Mouse (Mus musculus) bone marrow, adult 2 months (tissue): ENCODE data around the gene Samd14. TPM values are rescaled to one million over a fixed set of nuclear protein-coding genes. Genes with fewer than 3 reads are reported as not detected.

Source experiments
- H3K27ac ChIP-seq: fragments of 200-500 bp; 2 replicates; pipeline ENCODE4 v1.5.1; 2012; ENCODE audit warnings: low read depth, mild to moderate bottlenecking, control low read depth, inconsistent platforms, low read length; ENCODE audit not compliant: control insufficient read depth, poor library complexity, insufficient read depth
- H3K4me1 ChIP-seq: fragments of 200-500 bp; 2 replicates; pipeline ENCODE4 v1.6.1; 2011; ENCODE audit warnings: low read length; ENCODE audit not compliant: control insufficient read depth, insufficient read depth
- H3K4me3 ChIP-seq: fragments of 200-500 bp; replicated peaks from 2 replicates; pipeline ENCODE3; 2011; ENCODE audit warnings: mild to moderate bottlenecking, low read depth, low read length, control low read depth; ENCODE audit not compliant: control insufficient read depth
- CTCF ChIP-seq: fragments of 200-500 bp; IDR thresholded peaks from 2 replicates; pipeline ENCODE4 v1.5.1; 2011; ENCODE audit warnings: low read length, control low read depth; ENCODE audit not compliant: control insufficient read depth, insufficient read depth
- POLR2A ChIP-seq: fragments of 200-500 bp; IDR thresholded peaks from 2 replicates; pipeline ENCODE4 v1.6.1; 2011; ENCODE audit warnings: low read depth, mild to moderate bottlenecking, control low read depth, low read length, borderline replicate concordance; ENCODE audit not compliant: control insufficient read depth
- WGBS: fragments of 180-500 bp; shearing (Covaris S2); methylation state at CpG from one replicate; pipeline ENCODE4 v1.1.7; 2018; 5-methylcytosine and 5-hydroxymethylcytosine counted together
- polyA plus RNA-seq: library from polyadenylated mRNA; stranded (reverse); fragments of >200 nt; gene quantifications from 2 replicates; pipeline ENCODE4 v1.2.4, GENCODE M21; 2011; ENCODE audit warnings: low replicate concordance; ENCODE audit not compliant: missing spikeins, insufficient read depth, insufficient read length

Samd14 gene
- polyA plus RNA-seq, 1 experiment: 80.3 TPM

DNA sequence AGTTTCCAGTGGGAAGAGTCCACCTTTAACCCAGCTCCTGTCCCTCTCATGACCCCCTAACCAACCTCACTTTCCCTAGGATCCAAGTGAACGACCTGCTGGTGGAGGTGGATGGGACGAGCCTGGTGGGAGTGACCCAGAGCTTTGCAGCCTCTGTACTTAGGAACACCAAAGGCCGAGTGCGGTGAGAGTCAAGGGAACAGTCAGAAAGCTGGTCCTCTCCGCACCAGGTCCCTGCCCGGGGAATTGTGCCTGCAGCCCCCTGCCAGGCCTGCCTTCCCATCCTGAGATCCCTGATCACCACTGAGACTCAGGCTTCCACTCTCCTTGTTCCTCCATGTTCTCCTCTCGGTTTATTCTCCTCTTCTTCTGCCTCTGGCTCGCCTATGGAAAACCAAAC is 9.6 kb upstream of the Samd14 start:
- Histone ChIP-seq H3K27ac (peak overlapping the region; percentile 29), H3K4me1 (peaks cover 12% of the 10 kb centered on the region), H3K4me3 (no peak overlapping the region)
- WGBS: 36% methylated on average over 8 of the region's 8 CpGs
- TF ChIP-seq CTCF: no peak
- no peak for TF ChIP-seq POLR2A

DNA sequence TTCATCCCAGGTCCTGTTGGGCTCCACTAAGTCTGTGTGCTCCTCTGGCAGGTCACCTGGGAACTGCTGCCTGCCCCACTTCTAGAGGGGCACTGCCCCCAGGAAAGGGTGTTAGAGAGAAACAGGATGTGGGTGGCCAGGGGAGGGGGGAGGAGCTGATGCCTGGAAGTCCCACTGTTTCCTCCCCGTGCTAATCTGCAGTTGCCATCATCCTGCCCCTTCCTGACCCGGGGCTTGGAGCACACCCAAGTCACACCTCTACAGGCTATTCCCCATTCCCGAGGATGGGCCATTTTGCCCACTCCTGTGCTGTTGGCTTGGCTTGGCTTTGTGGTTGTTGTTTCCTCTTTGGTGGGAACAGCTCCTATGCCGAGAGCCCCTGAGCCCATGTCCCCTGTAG is 9.1 kb upstream of the Samd14 start:
- TF ChIP-seq CTCF (no peak), POLR2A (no peak)
- 2% methylated on average over 4 of the region's 4 CpGs for WGBS
- peaks cover 10% of the 10 kb centered on the region for H3K4me1 ChIP-seq
- no peak overlapping the region for H3K4me3 ChIP-seq
- peak overlapping the region; percentile 29 for H3K27ac ChIP-seq

DNA sequence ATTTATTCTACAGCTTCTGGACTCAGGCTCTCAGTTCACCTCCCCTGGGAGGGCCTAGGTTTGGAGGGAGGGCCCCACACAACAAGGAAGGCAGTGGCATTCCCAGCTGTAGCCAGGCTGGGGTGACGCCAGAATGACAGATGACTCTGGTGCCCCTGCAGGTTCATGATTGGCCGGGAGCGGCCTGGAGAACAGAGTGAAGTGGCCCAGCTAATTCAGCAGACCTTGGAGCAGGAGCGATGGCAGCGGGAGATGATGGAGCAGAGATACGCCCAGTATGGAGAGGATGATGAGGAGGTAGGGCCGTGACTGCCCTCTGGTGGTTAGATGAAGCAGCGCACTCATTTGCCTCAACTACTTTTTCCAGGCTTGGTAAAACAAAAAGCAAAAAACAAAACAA is 8.6 kb upstream of the Samd14 start:
- no peak for TF ChIP-seq POLR2A
- TF ChIP-seq CTCF: peak; percentile 98
- WGBS: 4% methylated on average over 8 of the region's 8 CpGs
- peaks cover 8% of the 10 kb centered on the region for H3K4me1 ChIP-seq
- H3K27ac ChIP-seq: peak overlapping the region; percentile 12; the same call in 1 of the 2 replicates
- no peak overlapping the region for H3K4me3 ChIP-seq

DNA sequence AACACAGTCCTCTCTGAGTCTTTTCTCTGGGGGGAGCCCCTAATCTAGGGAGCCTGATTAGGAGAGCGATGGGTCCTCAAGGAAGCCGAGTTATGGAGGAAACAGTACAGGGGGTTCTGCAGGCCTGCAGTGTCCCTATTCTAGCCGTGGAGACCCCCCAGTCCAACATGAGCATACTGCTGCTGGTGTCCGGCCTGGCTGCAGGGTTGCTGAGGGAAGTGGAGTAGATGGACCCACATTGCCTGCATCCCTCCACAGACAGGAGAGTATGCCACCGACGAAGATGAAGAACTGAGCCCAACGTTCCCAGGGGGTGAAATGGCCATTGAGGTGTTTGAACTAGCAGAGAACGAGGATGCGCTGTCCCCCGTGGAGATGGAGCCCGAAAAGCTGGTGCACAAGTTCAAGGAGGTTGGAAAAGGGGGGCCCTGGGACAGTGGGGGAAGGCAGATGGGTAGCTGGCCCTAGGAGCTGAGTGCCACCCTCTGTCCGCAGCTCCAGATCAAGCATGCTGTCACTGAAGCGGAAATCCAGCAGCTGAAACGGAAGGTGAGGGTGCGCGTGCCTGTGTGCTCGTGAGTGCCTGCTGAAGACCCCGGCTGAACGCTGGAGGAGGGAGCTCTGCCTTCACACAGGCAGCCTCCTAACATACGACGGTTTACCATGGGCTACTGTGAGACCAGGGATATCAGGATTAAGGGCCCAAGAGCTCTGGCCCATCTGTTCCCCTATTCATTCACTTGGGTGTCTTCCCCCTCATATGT is 7.9 kb upstream of the Samd14 start:
- TF ChIP-seq CTCF: no peak
- TF ChIP-seq POLR2A: no peak
- Histone ChIP-seq H3K4me3 (no peak overlapping the region), H3K4me1 (peaks cover 8% of the 10 kb centered on the region), H3K27ac (no peak overlapping the region)
- WGBS: 86% methylated on average over 21 of the region's 21 CpGs

DNA sequence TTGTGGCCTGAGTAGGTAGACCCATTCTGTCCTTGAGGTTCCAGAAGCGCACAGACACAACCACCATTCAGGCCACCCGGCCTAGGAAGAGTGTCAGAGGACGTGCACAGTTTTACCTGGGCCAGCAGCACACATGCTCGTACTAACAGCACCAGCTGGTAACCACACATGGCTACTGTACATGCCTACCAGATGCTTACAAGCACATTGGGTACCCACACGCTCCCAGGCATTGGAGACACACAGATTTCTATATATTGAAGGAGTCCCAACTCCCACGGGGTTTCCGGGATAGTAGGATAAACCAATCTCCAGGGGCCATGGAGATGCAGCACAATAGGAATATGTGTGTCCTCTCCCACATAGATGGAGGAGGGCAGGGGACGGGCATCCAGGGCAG is 7.0 kb upstream of the Samd14 start:
- TF ChIP-seq POLR2A (no peak), CTCF (no peak)

DNA sequence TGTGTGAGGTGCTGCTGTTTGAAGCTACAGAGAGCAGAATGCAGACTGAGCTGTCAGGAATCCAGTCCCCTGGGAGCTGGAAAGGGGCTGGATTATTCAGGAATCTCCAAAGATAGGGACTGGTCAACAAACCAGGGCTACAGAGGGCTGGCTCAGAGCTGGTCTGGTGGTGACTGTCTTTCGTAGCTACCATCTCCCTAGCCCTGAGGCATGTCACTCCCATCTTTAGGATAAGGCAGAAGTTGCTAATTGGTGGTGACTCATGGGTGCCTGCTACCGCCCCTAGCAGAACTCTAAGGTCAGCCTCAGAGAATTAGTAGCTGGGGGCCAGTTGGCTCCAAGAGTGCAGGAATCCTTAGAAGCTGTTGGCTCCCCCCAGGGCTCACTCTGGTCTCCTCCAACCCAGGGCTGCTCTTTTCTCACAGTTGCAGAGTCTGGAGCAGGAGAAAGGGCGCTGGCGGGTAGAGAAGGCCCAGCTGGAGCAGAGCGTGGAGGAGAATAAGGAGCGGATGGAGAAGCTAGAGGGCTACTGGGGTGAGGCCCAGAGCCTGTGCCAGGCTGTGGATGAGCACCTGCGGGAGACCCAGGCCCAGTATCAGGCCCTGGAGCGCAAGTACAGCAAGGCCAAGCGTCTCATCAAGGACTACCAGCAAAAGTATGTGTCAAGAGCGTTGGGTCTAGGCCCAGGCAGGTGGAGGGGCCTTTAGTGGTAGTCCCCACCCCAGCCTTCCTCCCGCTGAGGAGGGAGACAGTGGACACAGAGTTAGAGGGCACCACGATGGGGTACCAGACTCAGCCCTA is 5.3 kb upstream of the Samd14 start:
- no peak for TF ChIP-seq CTCF
- no peak for TF ChIP-seq POLR2A
- Histone ChIP-seq H3K27ac (no peak overlapping the region; the same call in 1 of the 2 replicates), H3K4me3 (no peak overlapping the region), H3K4me1 (peaks cover 6% of the 10 kb centered on the region)
- 83% methylated on average over 12 of the region's 12 CpGs for WGBS

More for the DNA sequence above, 7.0 kb upstream of the Samd14 start:
- Histone ChIP-seq H3K4me1 (peaks cover 8% of the 10 kb centered on the region), H3K4me3 (no peak overlapping the region), H3K27ac (no peak overlapping the region)
- 97% methylated on average over 8 of the region's 8 CpGs for WGBS

DNA sequence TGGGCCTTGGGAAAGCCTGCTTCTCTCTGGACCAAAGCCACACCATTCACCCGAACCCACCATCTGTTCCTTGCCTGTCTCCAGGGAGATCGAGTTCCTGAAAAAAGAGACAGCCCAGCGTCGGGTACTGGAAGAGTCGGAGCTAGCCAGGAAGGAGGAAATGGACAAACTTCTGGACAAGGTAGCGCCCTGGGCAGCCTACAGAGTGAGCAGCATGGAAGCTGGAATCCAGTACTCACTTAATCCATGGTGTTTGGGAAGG is 4.8 kb upstream of the Samd14 start:
- TF ChIP-seq POLR2A (no peak), CTCF (no peak)
- no peak overlapping the region for H3K27ac ChIP-seq
- WGBS: 81% methylated on average over 6 of the region's 6 CpGs
- H3K4me3 ChIP-seq: no peak overlapping the region
- H3K4me1 ChIP-seq: peaks cover 6% of the 10 kb centered on the region

DNA sequence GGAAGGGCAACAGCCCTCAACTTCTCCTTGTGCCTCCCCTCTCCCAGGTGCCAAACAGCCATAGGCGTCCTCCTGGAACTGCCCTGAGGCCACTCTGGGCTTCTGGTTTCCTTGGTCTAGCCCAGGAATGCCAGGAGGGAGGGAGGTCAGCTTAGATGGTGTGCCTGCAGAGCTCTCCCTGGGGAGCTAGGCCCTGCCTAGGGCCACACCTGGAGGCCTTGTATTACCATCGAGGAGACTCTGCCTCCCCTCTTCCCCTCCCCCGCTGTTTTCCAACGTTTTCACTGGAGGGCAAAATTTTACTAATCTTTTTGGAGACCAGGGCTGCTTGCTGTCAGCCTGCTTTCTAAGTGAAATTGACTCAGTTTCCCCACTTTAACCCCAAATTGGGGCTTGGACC is 3.6 kb upstream of the Samd14 start:
- Histone ChIP-seq H3K4me1 (peaks cover 1% of the 10 kb centered on the region; the same call in 1 of the 2 replicates), H3K27ac (no peak overlapping the region; the same call in 1 of the 2 replicates), H3K4me3 (no peak overlapping the region)
- WGBS: 44% methylated on average over 4 of the region's 4 CpGs
- TF ChIP-seq CTCF: no peak
- TF ChIP-seq POLR2A: no peak
